Mouse (Mus musculus): ENCODE measurements around the gene Sox13. TPM values are rescaled to one million over a fixed set of nuclear protein-coding genes. Genes with fewer than 3 reads are reported as not detected.
A peak's percentile ranks its signal among the peaks of the same experiment; 100 is the strongest.

Gene Sox13
- total RNA-seq (2014; rRNA removed) (13.1 and 16.8 TPM in 2 replicates), polyA plus RNA-seq (2015; fragmentation: Nextera tagmentation; extraction: Ambion mirVana) (2.9 and 3.3 TPM in 2 replicates)

DNA sequence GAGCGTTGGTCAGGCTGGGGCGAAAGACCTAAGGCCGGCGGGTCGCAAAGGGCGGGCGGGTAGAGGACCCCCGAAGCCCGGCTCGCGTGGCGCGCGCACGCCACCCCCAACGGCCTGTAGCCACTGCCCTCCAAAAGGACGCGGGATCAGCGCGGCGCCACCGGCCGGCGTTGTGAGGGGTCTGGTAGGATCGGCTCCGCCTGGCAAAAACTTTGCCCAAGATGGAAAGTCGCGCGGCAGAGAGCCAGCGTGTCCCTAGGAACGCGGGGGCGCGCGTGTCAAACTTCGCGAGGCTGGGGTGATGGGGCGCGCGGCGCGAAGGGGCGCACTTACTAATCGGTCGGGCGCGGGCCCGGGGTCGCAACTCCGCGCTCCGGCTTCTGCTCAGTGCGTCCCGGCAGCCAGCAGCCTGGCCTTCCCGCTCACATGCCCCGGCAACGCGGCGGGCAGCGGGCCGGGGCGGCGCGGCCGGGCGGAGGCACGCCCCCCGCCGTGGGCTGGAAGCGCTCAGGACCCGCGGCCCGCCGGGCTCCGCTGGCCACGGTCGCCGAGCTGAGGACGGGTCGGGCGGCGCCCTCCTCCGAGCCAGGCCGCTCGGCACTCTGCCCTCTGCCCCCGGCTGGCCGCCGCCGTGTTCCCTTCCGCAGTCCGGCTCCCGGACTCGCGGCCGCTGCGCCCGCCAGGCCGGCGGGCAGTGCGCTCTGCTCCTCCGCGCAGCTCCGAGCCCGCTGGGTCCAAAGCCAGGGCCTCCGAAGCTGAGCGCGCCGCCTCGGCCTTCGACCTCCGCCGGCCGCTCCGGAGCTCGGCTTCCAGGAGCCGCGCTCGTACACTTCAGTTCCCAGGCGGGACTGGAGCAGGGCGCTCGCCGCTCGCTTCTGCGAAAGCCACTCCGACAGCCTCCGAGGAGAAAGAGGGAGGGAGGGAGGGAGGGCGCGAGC is at the start of gene Sox13:
Sox13 (minus strand) TSS at position 835 of the 938 bp plus-strand sequence.
- DNase-seq (ENCODE audit: low spot score) (peak; percentile 81), ATAC-seq (peak; percentile 75)
- no peaks in the 10 kb centered on the region for H3K36me3 ChIP-seq (ENCODE audit: insufficient read depth, low read length)
- peak within 1 kb of the TSS; percentile 100 for H3K4me2 ChIP-seq (ENCODE audit: low read depth, low read length)
- H3K4me1 ChIP-seq (ENCODE audit: insufficient read depth, low read length) = no peaks in the 10 kb centered on the region
- no peaks in the 10 kb centered on the region for H3K27me3 ChIP-seq (ENCODE audit: insufficient read depth, low read length)
- peak within 1 kb of the TSS; percentile 79 for H3K27ac ChIP-seq
- WGBS = under 1% methylated on average over 109 of the region's 128 CpGs
- no peak for TF ChIP-seq CTCF (IDR thresholded peaks at IDR 0.05; ENCODE audit: low read depth)
- H3K9me3 ChIP-seq (ENCODE audit: low read length) = no peaks in the 10 kb centered on the region
- peak within 1 kb of the TSS; percentile 75 for H3K4me3 ChIP-seq (ENCODE audit: low read length)
- peak within 1 kb of the TSS; percentile 65 for H3K9ac ChIP-seq (replicated peaks; ENCODE audit: low read length)

DNA sequence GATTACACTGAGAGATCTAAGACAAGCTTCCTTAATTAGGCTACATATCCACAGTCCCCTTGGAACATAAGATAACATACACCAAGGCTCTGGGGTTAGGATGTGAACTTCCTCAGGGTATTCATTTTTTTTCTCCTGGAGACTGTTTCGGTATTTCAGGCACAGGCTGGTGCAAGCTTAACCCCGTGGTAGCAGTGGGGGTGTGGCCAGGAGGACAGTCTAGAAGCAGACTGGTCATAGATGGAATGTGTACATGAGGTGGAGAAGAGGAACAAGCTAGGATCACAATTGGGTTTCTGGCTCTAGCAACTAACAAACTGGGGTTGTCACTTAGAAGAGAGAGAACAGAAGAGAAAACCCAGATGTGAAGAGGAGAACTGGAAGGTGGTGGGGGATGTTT is 47.4 kb upstream of the Sox13 start:
- no peaks in the 10 kb centered on the region for H3K4me1 ChIP-seq (ENCODE audit: insufficient read depth, low read length)
- 49% methylated on average over 2 of the region's 2 CpGs for WGBS

DNA sequence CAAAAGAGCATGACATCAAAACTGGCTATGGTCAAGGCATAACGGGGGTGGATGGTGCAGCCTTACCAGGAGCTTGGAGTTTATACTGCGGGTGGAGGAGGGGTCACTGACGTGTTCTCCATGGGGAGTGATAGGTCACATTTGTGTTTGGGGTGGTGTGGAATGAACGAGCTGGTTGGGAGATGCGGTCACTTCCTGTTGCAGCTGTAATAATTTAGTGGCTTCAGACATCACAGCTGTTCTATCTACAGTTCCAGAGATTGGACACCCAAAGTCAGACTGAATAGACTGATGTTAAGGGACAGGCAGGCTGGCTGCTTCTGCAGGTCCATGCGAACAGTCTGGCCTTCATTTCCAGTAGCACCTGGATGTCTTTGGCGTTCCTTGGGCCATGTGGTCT is 46.9 kb upstream of the Sox13 start:
- Histone ChIP-seq H3K4me1 (ENCODE audit: insufficient read depth, low read length) (no peaks in the 10 kb centered on the region), H3K27me3 (ENCODE audit: insufficient read depth, low read length) (no peaks in the 10 kb centered on the region), H3K4me3 (ENCODE audit: low read length) (no peak overlapping the region), H3K9ac (replicated peaks; ENCODE audit: low read length) (no peak overlapping the region), H3K9me3 (ENCODE audit: low read length) (no peaks in the 10 kb centered on the region), H3K4me2 (ENCODE audit: low read depth, low read length) (no peak overlapping the region), H3K27ac (no peak overlapping the region), H3K36me3 (ENCODE audit: insufficient read depth, low read length) (no peaks in the 10 kb centered on the region)
- WGBS = 70% methylated on average over 7 of the region's 7 CpGs
- DNase-seq (ENCODE audit: low spot score) = no peak
- no peak for TF ChIP-seq CTCF (IDR thresholded peaks at IDR 0.05; ENCODE audit: low read depth)
- ATAC-seq = no peak

More for the DNA sequence above, 47.4 kb upstream of the Sox13 start:
- Histone ChIP-seq H3K4me3 (ENCODE audit: low read length) (no peak overlapping the region), H3K27me3 (ENCODE audit: insufficient read depth, low read length) (no peaks in the 10 kb centered on the region), H3K9ac (replicated peaks; ENCODE audit: low read length) (no peak overlapping the region), H3K4me2 (ENCODE audit: low read depth, low read length) (no peak overlapping the region), H3K36me3 (ENCODE audit: insufficient read depth, low read length) (no peaks in the 10 kb centered on the region), H3K9me3 (ENCODE audit: low read length) (no peaks in the 10 kb centered on the region), H3K27ac (no peak overlapping the region)
- TF ChIP-seq CTCF (IDR thresholded peaks at IDR 0.05; ENCODE audit: low read depth) = no peak
- DNase-seq (ENCODE audit: low spot score) (no peak), ATAC-seq (no peak)

DNA sequence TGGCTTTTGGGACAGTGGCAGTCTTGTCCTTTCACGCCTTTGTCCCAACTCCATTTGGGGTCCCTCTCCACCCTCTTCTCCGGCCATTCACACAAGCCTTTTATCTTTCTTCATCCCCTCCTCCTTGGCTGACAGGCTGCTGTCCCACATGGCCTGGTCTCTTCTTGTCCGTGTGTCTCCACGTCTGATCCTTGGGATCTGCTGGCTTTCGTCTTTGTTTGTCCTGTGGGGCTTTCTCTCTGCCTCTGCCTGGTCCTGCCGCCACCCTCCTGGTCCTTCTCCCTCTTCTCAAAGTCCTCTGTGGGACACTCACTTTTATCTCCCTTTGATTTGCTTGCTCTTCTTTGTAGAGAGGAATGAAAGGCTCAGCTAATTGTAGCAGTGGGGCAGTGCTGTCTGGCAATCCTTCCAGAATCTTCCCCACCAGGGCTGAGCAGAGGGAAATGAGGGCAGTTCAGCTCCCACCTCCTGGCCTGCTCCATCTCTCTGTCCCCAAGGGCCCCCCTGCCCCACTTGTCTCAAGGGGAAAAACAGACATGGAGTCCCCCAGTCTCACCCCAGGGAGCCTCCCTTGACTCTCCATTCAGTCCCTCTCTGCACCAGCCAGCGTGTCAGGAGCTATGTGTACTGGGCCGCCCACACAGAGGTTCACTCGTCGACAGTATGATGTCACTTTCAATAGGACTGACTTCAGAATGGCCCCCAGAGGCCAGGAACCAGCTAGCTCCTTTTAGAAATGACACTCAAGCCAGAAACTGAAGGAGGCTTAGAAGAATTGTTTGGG is 46.3 kb upstream of the Sox13 start:
- Histone ChIP-seq H3K4me2 (ENCODE audit: low read depth, low read length) (no peak overlapping the region), H3K9ac (replicated peaks; ENCODE audit: low read length) (no peak overlapping the region), H3K4me3 (ENCODE audit: low read length) (no peak overlapping the region), H3K4me1 (ENCODE audit: insufficient read depth, low read length) (no peaks in the 10 kb centered on the region), H3K27ac (no peak overlapping the region), H3K36me3 (ENCODE audit: insufficient read depth, low read length) (no peaks in the 10 kb centered on the region), H3K9me3 (ENCODE audit: low read length) (no peaks in the 10 kb centered on the region), H3K27me3 (ENCODE audit: insufficient read depth, low read length) (no peaks in the 10 kb centered on the region)
- ATAC-seq (peak; percentile 56; the same call in 1 of the 2 replicates), DNase-seq (ENCODE audit: low spot score) (no peak)
- WGBS = 25% methylated on average over 10 of the region's 10 CpGs
- TF ChIP-seq CTCF (IDR thresholded peaks at IDR 0.05; ENCODE audit: low read depth) = no peak

DNA sequence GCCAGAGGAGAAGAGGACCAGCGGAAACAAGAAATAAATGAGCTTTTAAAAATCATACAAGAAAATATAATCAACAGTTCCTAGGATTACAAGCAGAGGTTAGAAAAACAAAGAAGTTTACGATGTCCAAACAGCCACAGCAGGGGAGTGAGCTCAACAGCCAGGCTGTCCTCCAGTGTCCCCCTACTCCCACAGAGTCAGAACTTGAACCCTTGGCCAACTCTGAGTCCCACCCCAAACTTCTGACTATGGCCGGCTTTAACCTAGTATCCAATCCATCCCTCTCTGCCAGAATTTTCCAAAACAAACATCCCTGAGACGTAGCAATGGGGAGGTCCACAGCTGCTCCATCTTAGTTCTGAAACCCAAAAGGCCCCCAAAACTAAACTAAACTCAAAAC is 45.0 kb upstream of the Sox13 start:
- no peak overlapping the region for H3K27ac ChIP-seq
- no peak overlapping the region for H3K9ac ChIP-seq (replicated peaks; ENCODE audit: low read length)
- TF ChIP-seq CTCF (IDR thresholded peaks at IDR 0.05; ENCODE audit: low read depth) = no peak
- 70% methylated on average over 4 of the region's 4 CpGs for WGBS
- H3K27me3 ChIP-seq (ENCODE audit: insufficient read depth, low read length) = no peaks in the 10 kb centered on the region
- DNase-seq (ENCODE audit: low spot score) (no peak), ATAC-seq (no peak)
- H3K9me3 ChIP-seq (ENCODE audit: low read length) = no peaks in the 10 kb centered on the region
- H3K4me2 ChIP-seq (ENCODE audit: low read depth, low read length) = no peak overlapping the region
- H3K4me3 ChIP-seq (ENCODE audit: low read length) = no peak overlapping the region
- no peaks in the 10 kb centered on the region for H3K4me1 ChIP-seq (ENCODE audit: insufficient read depth, low read length)
- no peaks in the 10 kb centered on the region for H3K36me3 ChIP-seq (ENCODE audit: insufficient read depth, low read length)

DNA sequence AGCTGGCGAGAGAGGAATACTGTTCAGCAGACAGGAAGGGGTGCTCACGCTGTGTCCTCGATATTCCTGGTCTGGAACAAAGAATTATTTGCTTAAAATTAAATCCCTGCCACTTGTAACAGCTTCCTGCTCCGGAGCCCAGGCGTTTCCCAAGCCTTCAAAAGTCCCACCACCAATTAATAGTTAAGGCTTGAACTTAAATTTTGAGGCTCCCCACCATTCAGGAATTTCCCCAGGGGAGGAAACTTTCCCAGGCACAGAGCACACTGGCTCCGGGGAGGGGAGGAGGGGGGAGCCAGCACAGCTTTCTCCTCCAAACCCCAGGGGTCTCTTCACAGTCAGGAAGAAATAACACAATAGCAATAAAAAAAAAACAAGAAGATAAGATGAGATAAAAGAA is 44.6 kb upstream of the Sox13 start:
- Histone ChIP-seq H3K9me3 (ENCODE audit: low read length) (no peaks in the 10 kb centered on the region), H3K4me1 (ENCODE audit: insufficient read depth, low read length) (no peaks in the 10 kb centered on the region), H3K36me3 (ENCODE audit: insufficient read depth, low read length) (no peaks in the 10 kb centered on the region), H3K4me2 (ENCODE audit: low read depth, low read length) (no peak overlapping the region), H3K27ac (no peak overlapping the region), H3K27me3 (ENCODE audit: insufficient read depth, low read length) (no peaks in the 10 kb centered on the region), H3K4me3 (ENCODE audit: low read length) (no peak overlapping the region), H3K9ac (replicated peaks; ENCODE audit: low read length) (no peak overlapping the region)
- 38% methylated on average over 6 of the region's 6 CpGs for WGBS
- DNase-seq (ENCODE audit: low spot score) (no peak), ATAC-seq (no peak)
- no peak for TF ChIP-seq CTCF (IDR thresholded peaks at IDR 0.05; ENCODE audit: low read depth)
